Mouse (Mus musculus): Measurements from ENCODE around the gene Prcp. TPM values are rescaled to one million over a fixed set of nuclear protein-coding genes. Genes with fewer than 3 reads are reported as not detected.
A peak's percentile ranks its signal among the peaks of the same experiment; 100 is the strongest.

Prcp gene
- polyA plus RNA-seq, 1 experiment from 2014 or later = 24.0 TPM

DNA sequence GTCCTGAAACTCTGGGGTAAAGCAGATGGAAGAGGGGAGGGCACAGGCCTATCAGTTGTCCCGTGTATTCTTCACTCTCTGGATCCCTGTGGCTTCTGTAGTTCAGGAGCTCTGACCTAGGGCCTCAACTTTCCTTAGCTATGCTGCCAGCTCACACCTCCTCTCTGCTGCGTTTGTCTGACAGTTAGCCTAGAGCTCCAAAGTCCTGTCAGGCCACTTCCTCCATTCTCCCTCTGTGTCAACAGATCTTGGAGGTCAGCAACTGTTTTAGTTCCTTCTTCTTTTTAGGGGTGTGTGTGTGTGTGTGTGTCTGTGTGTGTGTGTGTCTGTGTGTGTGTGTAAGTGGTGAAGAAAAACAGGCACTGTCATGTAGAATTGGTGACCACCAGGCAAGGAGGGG lies 106.5 kb downstream of the Prcp start:
- Histone ChIP-seq H3K9ac (ENCODE audit: low read length) (no peak overlapping the region), H3K27me3 (ENCODE audit: control insufficient read depth, insufficient read depth, low read length) (no peaks in the 10 kb centered on the region), H3K4me2 (ENCODE audit: low read length) (no peak overlapping the region), H3K36me3 (ENCODE audit: control insufficient read depth, insufficient read depth, low read length) (no peaks in the 10 kb centered on the region), H3K9me3 (ENCODE audit: control insufficient read depth, low read length) (no peaks in the 10 kb centered on the region), H3K27ac (replicated peaks in 1 of 2; ENCODE audit: control insufficient read depth in 1 of 2, insufficient read depth in 1 of 2, low read depth in 2 of 2, low read length in 2 of 2) (0 out of 4 replicates have a peak overlapping the region, but pooled peaks of 1 of the 2 experiments have one; percentile 14), H3K4me3 (ENCODE audit: control insufficient read depth in 1 of 2, insufficient read depth in 1 of 2, low read depth in 1 of 2, low read length in 2 of 2) (no peak overlapping the region), H3K4me1 (ENCODE audit: control insufficient read depth in 2 of 2, insufficient read depth in 2 of 2, low read length in 2 of 2) (no peaks in the 10 kb centered on the region; a peak in 1 of 4 replicates)
- peak; percentile 50; the same call in 1 of the 2 replicates for ATAC-seq (ENCODE audit: insufficient number of reproducible peaks, insufficient read depth, low FRiP score, low read depth)
- WGBS = 19% methylated on average over 2 of the region's 2 CpGs

DNA sequence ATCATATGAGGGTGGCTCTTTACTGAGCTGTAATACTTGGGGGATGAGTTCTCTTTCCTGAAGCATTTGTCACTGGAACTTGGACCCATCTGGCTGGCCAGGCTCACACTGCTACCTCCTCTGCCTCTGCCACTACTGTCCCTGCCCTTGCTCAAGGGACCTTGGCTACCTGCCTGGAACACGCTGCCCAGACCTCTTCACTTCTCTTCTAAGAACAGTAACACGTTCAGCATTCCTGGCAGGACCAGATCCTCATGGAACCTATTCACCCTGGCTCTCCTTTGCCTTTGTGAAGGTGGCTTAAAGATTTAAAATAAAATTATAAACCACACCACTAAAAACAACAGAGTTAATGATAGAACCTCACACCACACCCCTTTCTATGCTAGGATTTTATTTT lies 107.6 kb downstream of the Prcp start:
- H3K27ac ChIP-seq (replicated peaks in 1 of 2; ENCODE audit: control insufficient read depth in 1 of 2, insufficient read depth in 1 of 2, low read depth in 2 of 2, low read length in 2 of 2) = no peak overlapping the region
- no peak for ATAC-seq (ENCODE audit: insufficient number of reproducible peaks, insufficient read depth, low FRiP score, low read depth)
- no peak overlapping the region for H3K4me3 ChIP-seq (ENCODE audit: control insufficient read depth in 1 of 2, insufficient read depth in 1 of 2, low read depth in 1 of 2, low read length in 2 of 2)
- no peaks in the 10 kb centered on the region for H3K36me3 ChIP-seq (ENCODE audit: control insufficient read depth, insufficient read depth, low read length)
- no peak overlapping the region for H3K9ac ChIP-seq (ENCODE audit: low read length)
- no peak overlapping the region for H3K4me2 ChIP-seq (ENCODE audit: low read length)
- no peaks in the 10 kb centered on the region for H3K27me3 ChIP-seq (ENCODE audit: control insufficient read depth, insufficient read depth, low read length)
- 29% methylated on average over 2 of the region's 2 CpGs for WGBS
- no peaks in the 10 kb centered on the region for H3K9me3 ChIP-seq (ENCODE audit: control insufficient read depth, low read length)
- no peaks in the 10 kb centered on the region; a peak in 1 of 4 replicates for H3K4me1 ChIP-seq (ENCODE audit: control insufficient read depth in 2 of 2, insufficient read depth in 2 of 2, low read length in 2 of 2)

Other genes with a start within 250 kb of the Prcp start
- 2.6 and 3.2 TPM in 2 replicates for gene Ankrd42, start 237.3 kb upstream of the Prcp start, polyA plus RNA-seq (2014; fragmentation: Nextera tagmentation; extraction: Ambion mirVana)
- gene Pcf11, start 204.5 kb upstream of the Prcp start, polyA plus RNA-seq (2014; fragmentation: Nextera tagmentation; extraction: Ambion mirVana) = 12.8 and 14.0 TPM in 2 replicates
- gene Rab30, start 132.9 kb upstream of the Prcp start, polyA plus RNA-seq (2014; fragmentation: Nextera tagmentation; extraction: Ambion mirVana) = 6.6 and 7.5 TPM in 2 replicates
- 9.0 and 9.4 TPM in 2 replicates for gene Ddias, start 223 bp upstream of the Prcp start, polyA plus RNA-seq (2014; fragmentation: Nextera tagmentation; extraction: Ambion mirVana)
- gene Fam181b, start 205.4 kb downstream of the Prcp start, polyA plus RNA-seq (2014; fragmentation: Nextera tagmentation; extraction: Ambion mirVana) = 2.9 and 3.1 TPM in 2 replicates

Data from heart, embryonic 14.5 days (tissue).